Mouse (Mus musculus) heart, adult 9 months (tissue): ENCODE results near the gene Mapre1.

ENCODE experiments used
- DNase-seq, 2 experiments: peaks; one replicate each; pipeline ENCODE4 v3.0.0; 2022; ENCODE audit warnings: low spot score in 2 of 2

Gene Mapre1

DNA sequence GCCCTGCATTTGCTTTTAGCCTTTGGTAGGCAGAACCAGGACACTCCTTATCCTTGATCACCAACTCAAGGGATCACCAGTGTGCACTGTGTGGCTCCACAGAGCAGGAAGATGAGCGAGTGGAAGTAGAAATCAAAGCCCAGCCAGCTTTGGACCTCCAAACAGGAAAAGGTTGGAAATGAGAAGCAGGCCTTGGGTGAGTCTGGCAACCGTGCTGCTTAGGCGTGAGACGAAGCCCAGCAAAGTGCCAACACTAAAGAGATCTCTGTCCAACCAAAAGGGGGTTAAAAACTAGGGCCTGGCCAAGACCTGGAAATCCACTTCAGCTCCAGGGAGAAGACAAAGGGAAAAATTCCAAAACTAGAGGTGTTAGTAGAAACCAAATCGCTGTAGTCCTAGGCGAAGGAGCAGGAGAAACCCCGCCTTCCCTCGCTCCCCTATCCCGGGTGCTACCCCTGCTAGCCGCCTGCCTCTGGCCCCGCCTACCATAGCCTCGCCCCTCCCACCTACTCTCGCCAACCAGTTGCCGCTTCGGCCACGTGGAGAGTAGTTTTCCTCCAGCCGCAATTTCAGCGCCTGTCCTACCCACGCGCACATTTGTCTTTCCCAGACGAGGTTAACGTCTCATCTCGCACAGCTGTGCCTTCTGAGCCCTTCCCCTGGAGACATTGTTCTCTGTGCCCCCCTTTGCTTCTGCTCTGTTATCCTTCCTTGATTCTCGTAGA, 37.7 kb downstream of the Mapre1 start:
- peak; percentile 71 to 75 for DNase-seq

GRCm38 (mm10) chr2:153779394-153779981, 38.4 kb downstream of the Mapre1 start, which contains the start of gene Efcab8:
Efcab8 (plus strand) TSS chr2:153779931.
- DNase-seq, result peak in 1 of 2 experiments; percentile 6

- no peak for DNase-seq
These were observed 40.1 kb downstream of the Mapre1 start for GRCm38 (mm10) chr2:153781181-153781580.

DNA sequence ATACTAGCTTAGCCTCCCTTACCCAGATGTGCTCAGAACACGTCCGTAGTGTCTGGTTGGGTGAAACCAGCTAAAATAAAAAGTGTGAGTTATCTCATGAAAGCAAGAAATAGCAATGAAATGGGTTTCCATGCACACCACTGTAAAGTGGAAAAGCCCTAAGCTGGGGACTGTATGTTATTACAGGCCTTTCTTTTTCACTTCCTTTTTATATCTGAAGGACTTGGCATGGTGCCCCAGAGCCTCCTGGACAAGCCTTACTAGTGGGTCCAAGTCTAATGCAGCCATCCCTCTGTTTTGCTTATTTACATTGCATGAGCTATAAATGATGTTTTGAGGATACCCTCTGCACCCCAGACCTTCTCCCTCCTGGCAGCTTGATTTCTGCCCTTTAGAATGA, 43.6 kb downstream of the Mapre1 start:
- DNase-seq, result peak; percentile 20 to 24

DNA sequence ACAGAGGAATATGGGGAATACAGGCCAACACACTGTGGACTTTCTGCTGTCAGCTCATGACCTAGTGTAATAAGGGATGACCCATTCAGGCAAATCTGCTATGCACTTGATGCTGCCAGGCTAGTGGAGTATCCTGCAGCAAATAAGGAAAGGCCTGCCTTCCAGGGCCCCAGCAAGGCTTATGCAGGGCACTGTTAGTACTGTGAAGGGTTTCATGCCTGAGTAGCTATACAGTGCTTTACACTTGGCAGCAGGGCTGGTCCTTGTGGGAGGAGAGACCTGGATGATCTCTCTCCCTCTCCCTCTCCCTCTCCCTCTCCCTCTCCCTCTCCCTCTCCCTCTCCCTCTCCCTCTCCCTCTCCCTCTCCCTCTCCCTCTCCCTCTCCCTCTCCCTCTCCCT, 52.3 kb downstream of the Mapre1 start:
- DNase-seq, result no peak

DNA sequence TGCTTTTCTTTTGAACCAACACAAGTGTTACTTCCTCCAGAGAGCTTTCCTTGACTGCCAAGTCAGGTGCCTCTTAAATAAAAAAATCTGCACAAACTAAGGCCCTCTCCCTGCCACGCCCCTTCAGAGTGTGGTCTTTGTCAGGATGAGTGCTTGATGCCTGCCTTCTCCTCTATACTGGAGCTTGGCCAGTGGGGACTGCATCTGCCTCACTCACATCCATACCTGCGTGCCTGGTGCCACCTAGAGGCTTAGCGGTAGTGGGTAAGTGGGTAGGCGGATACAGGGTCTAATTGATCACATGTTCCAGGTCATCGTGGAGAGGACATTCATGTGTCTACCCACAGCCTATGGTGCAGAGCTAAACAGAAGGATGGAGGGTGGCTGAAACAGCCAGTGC, 54.0 kb downstream of the Mapre1 start:
- DNase-seq, result no peak

DNA sequence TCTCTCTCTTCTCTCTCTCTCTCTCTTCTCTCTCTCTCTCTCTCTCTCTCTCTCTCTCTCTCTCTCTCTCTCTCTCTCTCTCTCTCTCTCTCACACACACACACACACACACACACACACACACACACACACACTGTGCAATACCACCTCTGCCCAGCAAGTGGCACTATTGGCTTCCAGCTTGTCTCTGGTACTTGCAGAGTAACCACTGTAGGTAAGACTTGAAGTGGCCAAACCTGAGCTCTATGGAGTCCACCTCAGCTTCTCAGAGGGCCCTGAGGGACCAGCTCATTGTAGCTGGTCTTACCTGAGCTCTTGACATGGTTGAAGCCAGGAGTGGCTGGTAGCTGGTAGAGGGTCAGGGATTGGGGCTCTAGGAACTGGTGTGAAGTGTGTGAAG, 66.4 kb downstream of the Mapre1 start:
- DNase-seq, result peak in 1 of 2 experiments; percentile 9

GRCm38 (mm10) chr2:153808146-153808545, 67.1 kb downstream of the Mapre1 start:
- DNase-seq, result no peak

DNA sequence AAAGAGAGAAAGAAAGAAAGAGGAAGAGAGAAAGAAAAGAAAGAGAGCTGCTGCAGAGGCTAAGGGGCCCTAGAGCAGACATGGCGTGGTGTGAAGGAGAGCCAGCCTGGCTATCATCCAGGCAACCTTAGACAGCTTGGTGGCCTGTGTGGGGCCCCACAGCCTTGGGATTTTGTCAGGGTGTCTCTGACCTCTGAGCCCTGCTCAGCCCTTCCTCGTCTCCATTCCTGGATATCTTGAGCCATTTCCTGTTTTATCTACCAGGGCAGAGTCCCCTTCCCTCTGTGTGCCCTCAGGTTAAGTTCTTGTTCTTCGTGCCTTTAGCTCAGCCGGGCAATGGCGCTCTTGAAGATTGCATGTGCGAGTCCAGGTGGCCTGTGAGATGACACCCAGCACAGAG, 67.8 kb downstream of the Mapre1 start:
- DNase-seq, result no peak

DNA sequence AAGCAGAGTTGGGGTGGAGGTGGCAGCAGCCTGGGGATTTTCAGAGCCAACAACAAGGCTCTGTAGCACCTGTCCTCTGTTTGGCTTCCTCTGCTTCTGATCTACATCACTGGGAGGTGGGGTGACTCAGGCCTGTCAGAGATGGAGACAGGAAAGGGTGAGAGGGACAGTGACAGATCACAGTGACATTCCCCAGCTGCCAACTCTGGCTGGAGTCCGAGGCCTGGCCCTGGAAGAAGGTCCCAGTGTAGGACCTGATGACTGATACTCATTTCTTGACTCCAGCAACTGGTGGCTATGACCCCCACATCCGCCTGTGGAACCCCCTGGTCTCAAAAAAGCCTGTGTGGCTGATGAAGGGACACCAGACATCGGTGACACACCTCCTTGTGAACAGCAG, 68.8 kb downstream of the Mapre1 start:
- no peak for DNase-seq

- DNase-seq, result no peak
These were observed 81.0 kb downstream of the Mapre1 start for GRCm38 (mm10) chr2:153822005-153822543.
